Mouse (Mus musculus) testis, postnatal 14 days (tissue): Measurements from ENCODE around the gene Rasgef1b.

Experiments used
- DNase-seq: peaks from one replicate; pipeline ENCODE4 v3.0.0; 2021; ENCODE audit warnings: low spot score

The Rasgef1b gene

GRCm38 (mm10) chr5:99707261-99707660, 21.6 kb downstream of the Rasgef1b start:
- DNase-seq, result peak; percentile 16

- no peak for DNase-seq
Observed at GRCm38 (mm10) chr5:99701811-99702210, 27.1 kb downstream of the Rasgef1b start.

GRCm38 (mm10) chr5:99694712-99695360, 34.0 kb downstream of the Rasgef1b start:
- no peak for DNase-seq

DNA sequence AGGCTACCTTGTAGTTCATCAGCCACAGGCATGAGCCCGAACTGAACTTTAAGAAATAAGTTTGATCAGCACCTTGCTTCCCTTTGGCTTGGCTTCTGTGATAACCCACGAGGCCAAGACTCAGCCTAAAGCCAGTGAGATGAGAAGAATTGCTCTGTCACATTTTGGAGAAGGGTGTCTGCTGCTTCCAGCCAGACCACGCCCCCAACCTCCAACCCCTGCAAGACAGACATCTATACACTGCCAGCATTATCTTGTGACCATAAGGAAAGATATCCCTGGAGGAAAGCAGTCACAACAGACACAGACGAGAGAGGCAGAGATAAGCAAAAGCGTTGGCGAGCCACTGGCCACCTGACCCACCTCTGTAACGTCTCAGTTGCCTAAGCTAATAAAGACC, 39.0 kb downstream of the Rasgef1b start:
- DNase-seq, result no peak

- no peak for DNase-seq
Observed at GRCm38 (mm10) chr5:99687894-99688293, 41.0 kb downstream of the Rasgef1b start.

- no peak for DNase-seq
Observed at GRCm38 (mm10) chr5:99684023-99684422, 44.8 kb downstream of the Rasgef1b start.

- DNase-seq, result peak; percentile 23
Observed at GRCm38 (mm10) chr5:99669971-99670571, 58.8 kb downstream of the Rasgef1b start.

- no peak for DNase-seq
Observed at GRCm38 (mm10) chr5:99656024-99656423, 72.8 kb downstream of the Rasgef1b start.

GRCm38 (mm10) chr5:99652931-99653330, 75.9 kb downstream of the Rasgef1b start:
- DNase-seq, result peak; percentile 36

DNA sequence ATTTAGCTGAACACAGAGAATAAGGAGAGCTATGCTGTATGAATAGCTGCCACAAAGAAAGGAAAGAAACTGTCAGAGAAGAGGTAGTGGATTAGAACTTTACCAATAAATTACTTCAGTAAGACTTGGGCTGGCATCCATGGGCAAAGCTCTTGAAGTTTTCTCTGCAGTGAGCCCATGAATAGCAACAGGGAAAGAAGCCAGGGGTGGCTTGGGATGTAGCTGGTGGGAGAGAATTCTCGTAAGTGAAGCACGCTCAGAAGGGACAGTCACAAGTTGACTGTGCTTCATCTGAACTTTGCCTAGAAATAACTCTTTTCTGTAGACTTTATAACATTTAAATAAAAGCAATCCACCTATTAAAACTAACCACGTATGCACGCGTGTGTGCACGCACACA, 87.5 kb downstream of the Rasgef1b start:
- no peak for DNase-seq

DNA sequence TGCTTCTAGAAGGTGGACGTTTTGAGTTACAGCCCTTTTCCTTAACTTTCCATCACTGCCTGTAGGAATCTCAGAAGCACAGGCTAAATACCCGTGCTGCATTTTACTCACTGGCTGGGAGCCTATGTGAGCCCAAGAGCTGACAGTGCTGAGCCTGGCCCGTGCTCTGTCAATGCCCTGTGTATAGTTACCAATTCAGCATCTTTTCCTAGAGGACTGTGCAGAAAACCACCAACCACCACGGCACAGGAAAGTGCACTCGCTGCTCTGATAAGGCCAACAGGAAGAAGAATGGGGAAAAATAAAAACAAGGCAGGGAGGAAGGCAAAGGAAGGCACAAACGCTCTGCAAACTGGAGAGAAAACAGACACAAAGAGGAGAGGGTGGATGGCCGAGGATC, 92.3 kb downstream of the Rasgef1b start:
- DNase-seq, result no peak

GRCm38 (mm10) chr5:99634010-99634541, 94.8 kb downstream of the Rasgef1b start:
- no peak for DNase-seq

DNA sequence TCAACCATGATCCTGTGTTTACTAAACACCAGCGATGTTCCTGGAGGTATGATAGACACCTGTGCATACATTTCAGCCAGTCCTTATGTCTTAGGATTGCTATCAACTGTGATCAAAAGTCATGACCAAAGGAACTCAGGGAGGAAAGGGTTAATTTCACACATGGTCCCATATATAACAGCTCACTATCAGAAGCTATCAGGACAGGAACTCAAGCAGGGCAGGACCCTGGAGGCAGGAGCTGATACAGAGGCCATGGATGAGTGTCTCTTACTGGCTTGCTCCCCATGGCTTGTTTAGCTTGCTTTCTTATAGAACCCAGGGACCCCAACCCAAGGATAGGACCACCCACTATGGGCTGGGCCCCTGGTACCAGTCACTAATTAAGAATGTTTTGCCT, 95.3 kb downstream of the Rasgef1b start:
- DNase-seq, result no peak

DNA sequence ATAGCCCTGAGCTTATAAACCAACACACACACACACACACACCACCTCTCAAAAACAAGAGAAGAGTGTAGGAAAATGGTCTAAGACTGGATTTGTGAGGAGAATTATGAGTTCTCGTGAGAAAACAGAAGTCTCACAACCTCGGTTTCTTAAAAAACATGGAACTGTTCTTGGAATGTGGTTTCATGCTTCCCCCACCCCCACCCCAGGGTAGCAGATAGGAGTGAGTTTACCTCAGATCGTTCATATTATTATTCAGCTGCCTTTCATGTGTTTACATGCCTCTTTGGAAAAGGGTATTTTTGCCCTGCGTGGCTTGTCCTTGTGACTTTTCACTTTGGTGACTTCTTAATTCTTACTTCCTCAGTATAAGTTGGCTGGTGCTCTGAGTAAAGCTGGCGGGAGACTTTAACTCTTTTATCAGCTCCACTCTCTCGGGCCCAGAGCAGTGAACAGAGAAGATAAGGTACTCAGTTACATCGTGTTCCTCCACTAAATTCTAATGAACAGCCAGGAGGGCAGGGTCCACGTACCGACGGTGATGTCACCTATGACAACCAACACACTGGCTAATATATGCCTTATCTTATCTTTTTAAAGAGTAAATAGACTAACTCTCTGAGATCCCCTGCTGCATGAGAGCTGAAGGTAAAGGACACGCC, 96.1 kb downstream of the Rasgef1b start:
- DNase-seq, result peak; percentile 19

GRCm38 (mm10) chr5:99630087-99630486, 98.8 kb downstream of the Rasgef1b start:
- DNase-seq, result no peak

- DNase-seq, result no peak
Observed at GRCm38 (mm10) chr5:99625603-99626002, 103.3 kb downstream of the Rasgef1b start.

GRCm38 (mm10) chr5:99620771-99621170, 108.1 kb downstream of the Rasgef1b start:
- no peak for DNase-seq

GRCm38 (mm10) chr5:99617271-99617800, 111.5 kb downstream of the Rasgef1b start:
- DNase-seq, result peak; percentile 71

DNA sequence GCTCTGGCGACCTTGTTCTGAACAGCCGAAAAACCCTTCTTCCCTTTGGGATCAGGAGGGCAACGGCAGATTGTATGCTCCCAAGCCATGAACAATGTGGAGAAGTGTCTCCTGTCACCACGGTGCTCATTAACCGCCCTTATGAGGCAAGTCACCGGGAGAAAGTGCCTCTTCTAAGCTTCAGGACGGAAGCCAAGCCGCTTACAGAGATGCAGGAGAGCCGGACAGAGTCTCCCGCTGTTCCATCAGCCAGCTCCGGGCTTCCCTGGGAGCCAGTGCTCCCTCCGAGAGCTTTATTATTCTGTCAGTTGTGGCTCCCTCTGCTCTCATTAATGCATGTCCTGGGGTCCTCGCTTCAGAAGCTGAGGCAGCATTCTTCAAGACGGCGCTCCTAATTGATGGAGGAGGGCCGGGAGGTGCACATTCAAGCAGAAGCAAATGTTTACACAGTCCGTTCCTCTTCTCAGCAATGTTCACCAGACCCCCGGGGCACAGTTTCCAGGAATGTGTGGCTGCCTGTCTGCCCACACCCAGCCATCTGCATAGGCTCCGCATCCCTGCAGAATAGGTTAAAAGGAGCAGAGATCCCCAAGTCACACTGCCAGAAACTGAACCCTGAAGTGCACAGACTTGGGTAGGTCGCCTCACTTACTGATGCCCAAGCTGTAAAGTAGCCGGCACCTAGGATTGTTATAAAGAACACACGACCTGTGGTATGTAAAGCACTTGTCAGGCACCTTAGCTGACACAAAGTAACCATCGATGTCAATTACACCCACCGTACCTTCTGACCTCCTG, 115.3 kb downstream of the Rasgef1b start:
- no peak for DNase-seq

DNA sequence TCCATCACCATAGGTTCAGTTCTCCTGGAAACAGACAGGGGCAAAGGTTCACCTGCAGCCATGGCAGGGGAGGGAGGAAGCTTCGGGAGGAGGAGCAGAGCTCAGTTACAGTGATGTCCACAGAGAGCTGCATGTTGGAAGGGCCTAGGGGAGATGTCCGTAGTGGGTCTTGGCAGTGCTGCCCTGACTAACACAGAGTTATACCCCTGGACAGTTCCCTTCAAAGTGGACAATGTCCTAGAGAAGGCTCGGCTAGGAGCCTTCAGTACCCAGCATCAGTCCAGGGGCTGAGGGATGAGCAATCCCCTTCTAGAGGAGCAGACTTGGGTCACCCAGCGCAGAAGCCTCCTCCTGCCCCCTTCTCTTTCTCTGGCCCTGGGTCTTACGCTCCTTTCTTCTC, 121.3 kb downstream of the Rasgef1b start:
- no peak for DNase-seq

GRCm38 (mm10) chr5:99606164-99606858, 122.6 kb downstream of the Rasgef1b start:
- DNase-seq, result no peak
